In the genomic region with DNA sequence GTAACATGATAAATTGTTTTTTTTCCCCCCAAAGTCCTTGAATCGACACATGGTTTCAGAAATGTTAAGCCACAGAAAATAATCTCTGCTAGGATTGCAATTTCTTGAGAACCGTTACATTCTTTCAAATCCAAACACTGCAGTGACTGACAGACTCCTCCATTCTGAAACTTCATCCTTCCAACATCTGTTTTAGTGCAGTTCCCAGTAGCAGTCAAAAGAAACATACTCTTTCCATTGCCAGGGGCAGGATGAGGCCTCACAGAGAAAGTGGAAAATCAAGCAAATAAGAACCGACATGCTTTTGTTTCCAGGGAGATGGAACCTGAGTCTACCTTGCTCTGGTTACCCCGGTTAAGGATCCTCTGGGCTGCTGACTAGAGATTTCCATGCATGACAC, we compare ENCODE assay signal across 30 mouse cellular contexts.
DNase-seq lines count a peak whose midpoint lies in the region; ATAC-seq lines count a peak whose summit lies in the region.
"Had no signal": no experiment of that assay in that cellular context is flagged by ENCODE, and none has a peak within 500 bp of the region (broad histone marks: within the 10 kb centered on the region; RNA-seq: fewer than 3 reads in every experiment).

No protein-coding gene starts in this region.

- intact Hi-C loops in heart, postnatal 10 days (cut with DNase I) = no loop called here

- ATAC-seq in embryonic facial prominence, embryonic 15.5 days (ENCODE audit: insufficient number of reproducible peaks, low FRiP score, low TSS enrichment, low read depth) = no peak; the same call in 1 of the 2 replicates
- ATAC-seq in frontal cortex, adult (ENCODE audit: low TSS enrichment) = no peak
- no peak for ATAC-seq in CD4-positive, CD25-positive, alpha-beta regulatory T cell, adult 4 months
- no peak for ATAC-seq in activated CD4-positive, CD25-positive, alpha-beta regulatory T cell, adult 4 months
- ATAC-seq: forebrain, embryonic 16.5 days; intestine, postnatal 0 days; liver, embryonic 12.5 days; liver, postnatal 0 days; Patski had no signal

- no peaks in the 10 kb centered on the region for H3K36me3 ChIP-seq in embryonic facial prominence, embryonic 10.5 days (replicated peaks)
- H3K36me3 ChIP-seq in embryonic facial prominence, embryonic 15.5 days = no peaks in the 10 kb centered on the region
- H3K36me3 ChIP-seq: G1E; limb, embryonic 12.5 days; liver, embryonic 12.5 days had no signal

- H3K27ac ChIP-seq in embryonic facial prominence, embryonic 10.5 days (replicated peaks) = peak overlapping the region; percentile 70
- 0 out of 2 replicates have a peak overlapping the region, but pooled peaks have one; percentile 3 for H3K27ac ChIP-seq in embryonic facial prominence, embryonic 15.5 days (replicated peaks)
- H3K27ac ChIP-seq: hindbrain, embryonic 14.5 days; liver, embryonic 12.5 days; macrophage; neural tube, embryonic 15.5 days had no signal

- H3K4me2 ChIP-seq in embryonic facial prominence, embryonic 15.5 days (replicated peaks) = no peak overlapping the region
- H3K4me2 ChIP-seq: heart, embryonic 11.5 days; hindbrain, embryonic 14.5 days; limb, embryonic 12.5 days; liver, embryonic 12.5 days; neural tube, embryonic 15.5 days had no signal

- H3K9ac ChIP-seq in embryonic facial prominence, embryonic 15.5 days = no peak overlapping the region
- H3K9ac ChIP-seq: hindbrain, embryonic 14.5 days; limb, embryonic 12.5 days; liver, embryonic 12.5 days; liver, postnatal 0 days; neural tube, embryonic 15.5 days had no signal

- H3K9me3 ChIP-seq in embryonic facial prominence, embryonic 10.5 days = no peaks in the 10 kb centered on the region
- H3K9me3 ChIP-seq in embryonic facial prominence, embryonic 15.5 days (replicated peaks) = no peaks in the 10 kb centered on the region
- H3K9me3 ChIP-seq: G1E; limb, embryonic 12.5 days; liver, embryonic 12.5 days; neural tube, embryonic 15.5 days had no signal

- no peak overlapping the region for H3K4me3 ChIP-seq in embryonic facial prominence, embryonic 10.5 days
- H3K4me3 ChIP-seq in embryonic facial prominence, embryonic 15.5 days (replicated peaks) = no peak overlapping the region
- H3K4me3 ChIP-seq: limb, embryonic 12.5 days; liver, embryonic 12.5 days; neural tube, embryonic 15.5 days had no signal

- H3K27me3 ChIP-seq in embryonic facial prominence, embryonic 10.5 days (replicated peaks; ENCODE audit: low read depth, poor library complexity, severe bottlenecking) = no peaks in the 10 kb centered on the region
- no peaks in the 10 kb centered on the region for H3K27me3 ChIP-seq in embryonic facial prominence, embryonic 15.5 days
- H3K27me3 ChIP-seq: limb, embryonic 12.5 days; liver, embryonic 12.5 days; neural tube, embryonic 15.5 days had no signal

- WGBS in embryonic facial prominence, embryonic 10.5 days = 31% methylated on average over 4 of the region's 4 CpGs
- WGBS in embryonic facial prominence, embryonic 15.5 days = 11% methylated on average over 4 of the region's 4 CpGs

- peaks cover 31% of the 10 kb centered on the region for H3K4me1 ChIP-seq in embryonic facial prominence, embryonic 10.5 days
- peaks cover 14% of the 10 kb centered on the region for H3K4me1 ChIP-seq in embryonic facial prominence, embryonic 15.5 days
- H3K4me1 ChIP-seq: liver, embryonic 12.5 days; neural tube, embryonic 15.5 days had no signal

- peak; percentile 21 for DNase-seq in 3T3-L1 (ENCODE audit: low read depth, low spot score)
- peak; percentile 10 for DNase-seq in NIH3T3 (ENCODE audit: low read depth)
- DNase-seq in embryonic facial prominence, embryonic 10.5 days (ENCODE audit: low spot score) = peak; percentile 28
- no peak for DNase-seq in heart, postnatal 10 days
- DNase-seq: adrenal gland, postnatal 14 days; cerebellum, adult 11-12 months; cerebellum, adult 9-11 months; gastrocnemius, postnatal 36 days; heart, adult 18-20 months; heart, postnatal 4 days; kidney, adult 9 months; kidney, postnatal 25 days; liver, postnatal 0 days; midbrain, embryonic 14.5 days; right cerebral cortex, adult 18-20 months; right cerebral cortex, postnatal 4 days had no signal

Comparison
In these comparisons a context has a peak if more than half of its experiments do, and no peak if none do; other contexts are left out.
1. DNase-seq: peak in 3T3-L1 (single experiment), NIH3T3 (single experiment) and embryonic facial prominence, embryonic 10.5 days (single experiment); none in heart, postnatal 10 days (0 of 2).